Mouse (Mus musculus): ENCODE data around the gene Rpl19.
A peak's percentile ranks its signal among the peaks of the same experiment; 100 is the strongest.

DNA sequence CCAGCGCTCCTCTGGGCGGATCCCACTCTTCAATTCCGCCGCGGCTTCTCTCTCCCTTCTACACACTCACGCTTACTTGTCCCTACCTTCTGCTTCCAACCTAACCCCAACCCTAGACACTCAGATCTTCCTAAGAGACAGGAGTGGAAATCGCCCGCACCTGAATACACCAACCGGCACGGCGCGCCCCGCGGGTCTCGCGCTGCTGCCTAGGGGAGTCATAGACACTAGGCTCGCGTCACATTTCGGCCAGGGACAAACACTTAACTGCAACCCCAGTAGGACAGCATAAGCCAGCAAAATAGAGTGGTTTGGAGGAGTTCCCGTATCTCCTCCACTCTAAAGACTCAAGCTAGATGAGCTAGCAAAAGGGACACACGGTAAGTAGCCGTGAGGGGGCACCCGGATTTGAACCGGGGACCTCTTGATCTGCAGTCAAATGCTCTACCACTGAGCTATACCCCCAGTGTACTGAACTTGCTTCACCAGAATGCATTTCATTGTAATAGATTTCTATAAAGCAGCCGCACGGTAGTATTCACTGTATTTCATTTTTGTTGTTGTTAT is 37.9 kb upstream of the Rpl19 start:
- TF ChIP-seq CTCF (IDR thresholded peaks at IDR 0.05; ENCODE audit: low read depth) (0 out of 2 replicates have a peak, but pooled peaks have one; percentile 0), EP300 (IDR thresholded peaks at IDR 0.05; ENCODE audit: low read depth) (no peak)
